Mouse (Mus musculus): ENCODE measurements around the gene Gpr150. TPM values are rescaled to one million over a fixed set of nuclear protein-coding genes. Genes with fewer than 3 reads are reported as not detected.

Gene Gpr150
- polyA plus RNA-seq, 1 experiment, result not detected

DNA sequence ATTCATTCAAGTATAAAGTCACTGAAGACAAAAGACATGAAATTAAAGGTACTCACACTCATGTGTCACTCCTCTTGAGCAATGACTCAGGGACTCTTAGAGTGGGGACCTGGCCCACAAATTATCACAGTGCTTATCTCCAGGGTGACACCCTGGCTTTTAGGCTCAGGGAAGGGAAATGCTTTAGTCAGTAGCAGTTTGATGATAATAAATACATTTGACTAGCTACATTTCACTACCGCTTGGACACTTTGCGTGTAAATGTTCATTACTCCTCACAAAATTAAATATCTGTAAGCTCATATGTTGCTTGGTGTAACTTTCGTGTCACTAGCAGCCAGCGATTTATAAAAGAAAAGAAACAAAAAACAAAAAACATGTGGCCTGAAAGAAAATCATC, 39.3 kb downstream of the Gpr150 start:
- TF ChIP-seq CTCF (IDR thresholded peaks at IDR 0.05; ENCODE audit: borderline replicate concordance, insufficient read depth, low read length) (no peak), POLR2A (IDR thresholded peaks at IDR 0.05; ENCODE audit: low read depth, low read length) (no peak)
- H3K27ac ChIP-seq (ENCODE audit: insufficient read depth, low read length), result peak overlapping the region; percentile 94
- H3K4me1 ChIP-seq (ENCODE audit: control insufficient read depth, insufficient read depth, low read length), result peaks cover 2% of the 10 kb centered on the region
- peak overlapping the region; percentile 68 for H3K4me3 ChIP-seq (ENCODE audit: insufficient read depth, low read length)

DNA sequence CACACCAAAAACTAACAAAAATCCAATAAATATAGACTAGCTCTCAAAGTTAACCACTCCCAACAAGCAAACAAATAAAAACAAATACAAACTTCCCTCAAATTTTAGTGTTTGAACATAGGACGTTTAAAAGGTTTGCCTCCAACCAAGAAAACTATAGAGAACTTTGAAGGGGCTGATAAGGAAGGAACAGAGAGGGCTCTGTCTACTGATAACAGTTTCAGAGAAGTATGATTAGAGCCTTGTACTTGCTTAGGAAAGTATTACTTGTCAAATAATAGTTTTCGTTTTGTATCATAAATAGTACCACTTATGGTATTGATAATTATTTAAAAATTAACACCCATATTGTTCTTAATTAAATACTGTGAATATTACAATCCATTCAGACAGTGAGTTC, 42.3 kb downstream of the Gpr150 start:
- no peaks in the 10 kb centered on the region for H3K4me1 ChIP-seq (ENCODE audit: control insufficient read depth, insufficient read depth, low read length)
- TF ChIP-seq CTCF (IDR thresholded peaks at IDR 0.05; ENCODE audit: borderline replicate concordance, insufficient read depth, low read length) (no peak), POLR2A (IDR thresholded peaks at IDR 0.05; ENCODE audit: low read depth, low read length) (no peak)

More for the DNA sequence above, 42.3 kb downstream of the Gpr150 start:
- H3K27ac ChIP-seq (ENCODE audit: insufficient read depth, low read length), result no peak overlapping the region
- no peak overlapping the region for H3K4me3 ChIP-seq (ENCODE audit: insufficient read depth, low read length)

Other genes starting within 250 kb of the Gpr150 start
- 31.1 and 35.7 TPM in 2 replicates for gene Glrx, start 217.1 kb downstream of the Gpr150 start, polyA plus RNA-seq (2011; ENCODE audit: insufficient read length, low read depth, missing spikeins)
- gene Rhobtb3, start 113.1 kb downstream of the Gpr150 start, polyA plus RNA-seq (2011; ENCODE audit: insufficient read length, low read depth, missing spikeins), result 91.2 and 101 TPM in 2 replicates
- 0.49 TPM in 1 of 2 replicates, not detected in the other for gene Spata9, start 89.8 kb downstream of the Gpr150 start, polyA plus RNA-seq (2011; ENCODE audit: insufficient read length, low read depth, missing spikeins)
- 14.1 and 18.2 TPM in 2 replicates for gene Rfesd, start 38.3 kb downstream of the Gpr150 start, polyA plus RNA-seq (2011; ENCODE audit: insufficient read length, low read depth, missing spikeins)
- gene Arsk, start 41.7 kb upstream of the Gpr150 start, polyA plus RNA-seq (2011; ENCODE audit: insufficient read length, low read depth, missing spikeins), result 21.8 and 24.8 TPM in 2 replicates
- gene Ttc37, start 41.7 kb upstream of the Gpr150 start, polyA plus RNA-seq (2011; ENCODE audit: insufficient read length, low read depth, missing spikeins), result 37.2 and 37.3 TPM in 2 replicates
- gene Fam81b, start 248.1 kb upstream of the Gpr150 start, polyA plus RNA-seq (2011; ENCODE audit: insufficient read length, low read depth, missing spikeins), result not detected in 2 replicates

Measured in embryonic fibroblast, embryonic 13.5 days (primary cell).